Mouse (Mus musculus) liver (tissue): Measurements from ENCODE around the gene Ccdc189.
"Not testable (repeated sequence)": the region's sequence is repeated elsewhere in the genome, so short reads cannot be mapped to it uniquely, and the experiment has no call there.

ENCODE experiments used
- DNase-seq: peaks from one replicate; pipeline ENCODE4 v3.0.0-alpha.2; 2020; ENCODE audit warnings: mixed read lengths

Ccdc189 gene

GRCm38 (mm10) chr7:127588011-127588871, at the start of gene Ccdc189, which contains the start of gene Rnf40:
TSS of gene Ccdc189 (minus strand) at chr7:127588595.
TSS of gene Rnf40 (plus strand) at chr7:127588767.
- peak; percentile 94 for DNase-seq

GRCm38 (mm10) chr7:127636963-127637362, 48.6 kb upstream of the Ccdc189 start:
- DNase-seq, result peak; percentile 69

- no peak for DNase-seq
Measured at GRCm38 (mm10) chr7:127631416-127631815, 43.0 kb upstream of the Ccdc189 start.

GRCm38 (mm10) chr7:127628646-127629045, 40.3 kb upstream of the Ccdc189 start:
- no peak for DNase-seq

- DNase-seq, result peak; percentile 81
Measured at GRCm38 (mm10) chr7:127626471-127626870, 38.1 kb upstream of the Ccdc189 start.

GRCm38 (mm10) chr7:127626039-127626438, 37.6 kb upstream of the Ccdc189 start:
- DNase-seq, result no peak

GRCm38 (mm10) chr7:127618402-127618801, 30.0 kb upstream of the Ccdc189 start:
- DNase-seq, result not testable (repeated sequence)

GRCm38 (mm10) chr7:127617962-127618361, 29.6 kb upstream of the Ccdc189 start:
- DNase-seq, result no peak

- no peak for DNase-seq
Measured at GRCm38 (mm10) chr7:127616881-127617280, 28.5 kb upstream of the Ccdc189 start.

GRCm38 (mm10) chr7:127616336-127616735, 27.9 kb upstream of the Ccdc189 start:
- no peak for DNase-seq

GRCm38 (mm10) chr7:127614891-127615843, 26.8 kb upstream of the Ccdc189 start, which contains the start of gene Zfp629:
TSS of gene Zfp629 (minus strand) at chr7:127615797.
- DNase-seq, result peak; percentile 62

GRCm38 (mm10) chr7:127614511-127614890, 26.1 kb upstream of the Ccdc189 start:
- DNase-seq, result peak; percentile 69

GRCm38 (mm10) chr7:127614091-127614490, 25.7 kb upstream of the Ccdc189 start:
- no peak for DNase-seq

GRCm38 (mm10) chr7:127613501-127613900, 25.1 kb upstream of the Ccdc189 start:
- no peak for DNase-seq

- DNase-seq, result no peak
Measured at GRCm38 (mm10) chr7:127611561-127611960, 23.2 kb upstream of the Ccdc189 start.

- no peak for DNase-seq
Measured at GRCm38 (mm10) chr7:127611011-127611410, 22.6 kb upstream of the Ccdc189 start.

GRCm38 (mm10) chr7:127607150-127607549, 18.8 kb upstream of the Ccdc189 start:
- DNase-seq, result no peak

- DNase-seq, result no peak
Measured at GRCm38 (mm10) chr7:127604256-127604655, 15.9 kb upstream of the Ccdc189 start.

GRCm38 (mm10) chr7:127602903-127603302, 14.5 kb upstream of the Ccdc189 start:
- no peak for DNase-seq

GRCm38 (mm10) chr7:127601735-127602134, 13.3 kb upstream of the Ccdc189 start:
- DNase-seq, result no peak

- no peak for DNase-seq
Measured at GRCm38 (mm10) chr7:127600612-127601011, 12.2 kb upstream of the Ccdc189 start.

- no peak for DNase-seq
Measured at GRCm38 (mm10) chr7:127596747-127597146, 8.4 kb upstream of the Ccdc189 start.

- no peak for DNase-seq
Measured at GRCm38 (mm10) chr7:127592575-127592974, 4.2 kb upstream of the Ccdc189 start.
